Mouse (Mus musculus) midbrain, embryonic 15.5 days (tissue): ENCODE measurements around the gene Lrrc15. TPM values are rescaled to one million over a fixed set of nuclear protein-coding genes. Genes with fewer than 3 reads are reported as not detected.

Experiments used
- ATAC-seq: fragments of 200-750 bp; cut with Nextera tagmentation; replicated peaks from 2 replicates; pipeline ENCODE4 v1.8.0; 2017; ENCODE audit warnings: moderate TSS enrichment
- H3K27ac ChIP-seq: fragments of 300-500 bp; sonication (generic); 2 replicates; pipeline ENCODE4 v1.5.1; 2015; ENCODE audit warnings: mild to moderate bottlenecking, inconsistent platforms
- H3K27me3 ChIP-seq: fragments of 300-500 bp; sonication (generic); replicated peaks from 2 replicates; pipeline ENCODE4 v1.6.1; 2015; ENCODE audit warnings: inconsistent platforms
- H3K36me3 ChIP-seq: fragments of 300-500 bp; sonication (generic); replicated peaks from 2 replicates; pipeline ENCODE4 v1.6.1; 2015; ENCODE audit warnings: inconsistent platforms
- H3K4me1 ChIP-seq: fragments of 300-500 bp; sonication (generic); 2 replicates; pipeline ENCODE4 v1.6.1; 2015; ENCODE audit warnings: inconsistent platforms
- H3K4me2 ChIP-seq: fragments of 300-500 bp; sonication (generic); 2 replicates; pipeline ENCODE4 v1.6.1; 2015; ENCODE audit warnings: inconsistent platforms, mild to moderate bottlenecking, moderate library complexity
- H3K4me3 ChIP-seq: fragments of 300-500 bp; sonication (generic); 2 replicates; pipeline ENCODE4 v1.5.1; 2015; ENCODE audit warnings: mild to moderate bottlenecking, inconsistent platforms
- H3K9ac ChIP-seq: fragments of 300-500 bp; sonication (generic); 2 replicates; pipeline ENCODE4 v1.6.1; 2015; ENCODE audit warnings: mild to moderate bottlenecking, inconsistent platforms
- H3K9me3 ChIP-seq: fragments of 300-500 bp; sonication (generic); 2 replicates; pipeline ENCODE4 v1.6.1; 2016; ENCODE audit warnings: inconsistent platforms
- WGBS: fragments of 180-500 bp; shearing (Covaris S2); methylation state at CpG from one replicate; pipeline ENCODE4 v1.1.7; 2015; ENCODE audit warnings: mixed read lengths; 5-methylcytosine and 5-hydroxymethylcytosine counted together
- polyA plus RNA-seq: library from polyadenylated mRNA; unstranded; fragments of >200 nt; fragmentation: Nextera tagmentation; extraction: Ambion mirVana; gene quantifications from 2 replicates; pipeline ENCODE4 v1.2.1, GENCODE M21; 2015

Gene Lrrc15
- polyA plus RNA-seq, 1 experiment from 2014 or later: 0.22 TPM

- Histone ChIP-seq H3K4me3 (no peak overlapping the region), H3K4me2 (no peak overlapping the region), H3K9me3 (no peaks in the 10 kb centered on the region), H3K36me3 (no peaks in the 10 kb centered on the region), H3K4me1 (no peaks in the 10 kb centered on the region), H3K27ac (no peak overlapping the region), H3K27me3 (0 out of 2 replicates have a peak, but pooled peaks cover 4% of the 10 kb centered on the region), H3K9ac (no peak overlapping the region)
- ATAC-seq: no peak
- WGBS: 77% methylated on average over 10 of the region's 10 CpGs
Observed at GRCm38 (mm10) chr16:30299711-30300277, 16.7 kb upstream of the Lrrc15 start.

GRCm38 (mm10) chr16:30297450-30297849 is 14.4 kb upstream of the Lrrc15 start:
- H3K4me1 ChIP-seq: no peaks in the 10 kb centered on the region
- H3K9ac ChIP-seq: no peak overlapping the region
- no peak overlapping the region for H3K27ac ChIP-seq
- H3K36me3 ChIP-seq: no peaks in the 10 kb centered on the region
- WGBS: 88% methylated on average over 7 of the region's 7 CpGs
- no peak overlapping the region for H3K4me3 ChIP-seq
- H3K4me2 ChIP-seq: no peak overlapping the region
- H3K27me3 ChIP-seq: no peaks in the 10 kb centered on the region
- ATAC-seq: no peak
- no peaks in the 10 kb centered on the region for H3K9me3 ChIP-seq

DNA sequence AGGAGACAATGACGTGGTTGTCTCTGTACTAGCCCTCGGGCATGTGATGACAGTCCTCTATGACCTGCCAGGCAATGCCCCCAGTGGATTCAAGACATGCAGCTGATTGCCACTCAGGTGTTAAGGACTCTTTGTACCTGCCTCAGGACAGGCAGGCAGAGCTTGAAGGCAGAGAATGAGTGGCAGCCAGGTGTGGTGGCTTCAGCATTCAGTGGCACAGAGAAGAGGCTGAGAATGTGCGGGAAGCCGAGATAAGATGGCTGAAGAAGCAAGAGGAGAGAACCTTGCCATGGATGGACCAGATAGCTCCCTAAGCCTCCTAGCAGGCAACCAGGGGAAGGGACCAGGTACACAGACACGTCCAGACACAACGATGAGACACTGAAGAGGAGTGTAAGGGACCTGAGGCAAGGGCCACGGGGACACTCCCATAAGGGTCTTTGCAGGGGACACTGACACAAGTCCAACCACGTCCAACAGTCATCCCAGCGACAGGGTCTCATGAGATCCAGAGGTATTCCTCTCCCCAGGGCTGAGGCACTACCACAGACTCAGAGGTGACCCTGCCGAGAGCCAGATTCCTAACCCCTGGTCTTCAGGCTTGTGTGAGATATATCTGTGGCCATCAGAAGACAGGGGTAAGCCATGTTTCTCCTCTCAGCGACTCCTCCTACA is 13.7 kb upstream of the Lrrc15 start:
- Histone ChIP-seq H3K4me2 (no peak overlapping the region), H3K27ac (no peak overlapping the region), H3K9me3 (no peaks in the 10 kb centered on the region), H3K9ac (no peak overlapping the region), H3K4me3 (no peak overlapping the region), H3K4me1 (no peaks in the 10 kb centered on the region), H3K27me3 (no peaks in the 10 kb centered on the region), H3K36me3 (no peaks in the 10 kb centered on the region)
- WGBS: 91% methylated on average over 11 of the region's 11 CpGs
- no peak for ATAC-seq

GRCm38 (mm10) chr16:30295106-30295505 is 12.1 kb upstream of the Lrrc15 start:
- H3K9me3 ChIP-seq: no peaks in the 10 kb centered on the region
- 94% methylated on average over 7 of the region's 7 CpGs for WGBS
- no peaks in the 10 kb centered on the region for H3K36me3 ChIP-seq
- H3K4me1 ChIP-seq: no peaks in the 10 kb centered on the region
- no peak overlapping the region for H3K9ac ChIP-seq
- H3K27ac ChIP-seq: no peak overlapping the region
- ATAC-seq: no peak
- no peaks in the 10 kb centered on the region for H3K27me3 ChIP-seq
- H3K4me3 ChIP-seq: no peak overlapping the region
- H3K4me2 ChIP-seq: no peak overlapping the region

DNA sequence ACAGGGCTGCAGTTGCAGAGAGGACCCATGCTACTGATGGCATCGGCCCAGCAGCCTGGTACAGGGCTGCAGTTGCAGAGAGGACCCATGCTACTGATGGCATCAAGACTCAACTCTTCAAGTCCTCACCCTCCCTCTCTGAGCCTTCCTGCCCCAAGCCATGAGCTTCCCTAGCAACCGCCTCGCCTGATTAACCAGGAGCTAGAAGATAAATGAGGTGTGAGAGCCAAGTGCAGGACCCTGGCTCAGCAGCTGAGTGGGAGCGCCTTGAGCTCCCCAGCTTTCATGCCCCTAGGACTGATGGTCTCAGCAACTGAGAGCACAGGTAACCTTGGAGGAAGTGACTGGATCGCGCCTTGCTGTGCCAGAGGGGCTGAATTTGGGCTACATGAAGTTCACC is 7.4 kb upstream of the Lrrc15 start:
- no peak overlapping the region for H3K4me2 ChIP-seq
- H3K27me3 ChIP-seq: no peaks in the 10 kb centered on the region
- H3K4me3 ChIP-seq: no peak overlapping the region
- no peak overlapping the region for H3K27ac ChIP-seq
- no peaks in the 10 kb centered on the region for H3K4me1 ChIP-seq
- 69% methylated on average over 6 of the region's 6 CpGs for WGBS
- no peaks in the 10 kb centered on the region for H3K36me3 ChIP-seq
- H3K9me3 ChIP-seq: no peaks in the 10 kb centered on the region
- no peak overlapping the region for H3K9ac ChIP-seq
- ATAC-seq: no peak

DNA sequence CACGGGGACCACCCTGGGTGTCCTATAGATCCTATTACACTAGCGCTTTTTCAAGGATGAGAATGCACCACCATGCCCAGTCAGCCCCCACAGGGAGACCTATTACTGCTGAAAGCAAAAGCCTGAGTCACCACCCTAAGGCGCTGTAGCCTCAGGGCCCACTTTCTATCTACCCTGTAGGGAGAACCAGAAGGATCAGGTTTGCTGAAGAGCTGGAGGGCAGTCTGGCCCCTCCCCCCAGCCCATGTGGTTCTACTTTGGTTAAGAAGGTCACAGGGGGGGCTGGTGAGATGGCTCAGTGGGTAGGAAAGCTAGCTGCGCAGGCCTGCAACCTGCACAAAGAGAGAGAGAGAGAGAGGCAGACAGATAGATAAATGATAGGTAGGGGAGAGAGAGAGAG is 2.6 kb upstream of the Lrrc15 start:
- Histone ChIP-seq H3K27me3 (peaks cover 35% of the 10 kb centered on the region), H3K36me3 (no peaks in the 10 kb centered on the region), H3K4me1 (peaks cover 16% of the 10 kb centered on the region), H3K9me3 (no peaks in the 10 kb centered on the region), H3K9ac (no peak overlapping the region), H3K27ac (no peak overlapping the region), H3K4me2 (no peak overlapping the region), H3K4me3 (no peak overlapping the region)
- WGBS: 65% methylated on average over 4 of the region's 4 CpGs
- no peak for ATAC-seq

GRCm38 (mm10) chr16:30283743-30284337 is 784 bp upstream of the Lrrc15 start:
- H3K27ac ChIP-seq: no peak overlapping the region
- H3K4me2 ChIP-seq: peak overlapping the region; percentile 50
- no peak overlapping the region for H3K9ac ChIP-seq
- H3K36me3 ChIP-seq: no peaks in the 10 kb centered on the region
- ATAC-seq: peak; percentile 79
- H3K9me3 ChIP-seq: no peaks in the 10 kb centered on the region
- peaks cover 35% of the 10 kb centered on the region for H3K27me3 ChIP-seq
- WGBS: under 1% methylated on average over 15 of the region's 15 CpGs
- H3K4me1 ChIP-seq: peaks cover 16% of the 10 kb centered on the region
- peak overlapping the region; percentile 27 for H3K4me3 ChIP-seq

- 22% methylated on average over 4 of the region's 4 CpGs for WGBS
- H3K27me3 ChIP-seq: peaks cover 35% of the 10 kb centered on the region
- no peak for ATAC-seq
Observed at GRCm38 (mm10) chr16:30280676-30281297, 2.3 kb downstream of the Lrrc15 start.

GRCm38 (mm10) chr16:30278406-30278805 is 4.7 kb downstream of the Lrrc15 start:
- no peak overlapping the region for H3K4me2 ChIP-seq
- H3K27ac ChIP-seq: no peak overlapping the region
- H3K27me3 ChIP-seq: peaks cover 25% of the 10 kb centered on the region
- H3K9me3 ChIP-seq: no peaks in the 10 kb centered on the region
- no peak for ATAC-seq
- no peaks in the 10 kb centered on the region for H3K36me3 ChIP-seq
- no peak overlapping the region for H3K4me3 ChIP-seq
- WGBS: 82% methylated on average over 11 of the region's 11 CpGs
- H3K4me1 ChIP-seq: peaks cover 7% of the 10 kb centered on the region
- H3K9ac ChIP-seq: no peak overlapping the region

More at GRCm38 (mm10) chr16:30280676-30281297, 2.3 kb downstream of the Lrrc15 start:
- Histone ChIP-seq H3K27ac (no peak overlapping the region), H3K4me3 (no peak overlapping the region), H3K4me1 (peaks cover 16% of the 10 kb centered on the region), H3K9ac (no peak overlapping the region), H3K9me3 (no peaks in the 10 kb centered on the region), H3K36me3 (no peaks in the 10 kb centered on the region), H3K4me2 (no peak overlapping the region)

DNA sequence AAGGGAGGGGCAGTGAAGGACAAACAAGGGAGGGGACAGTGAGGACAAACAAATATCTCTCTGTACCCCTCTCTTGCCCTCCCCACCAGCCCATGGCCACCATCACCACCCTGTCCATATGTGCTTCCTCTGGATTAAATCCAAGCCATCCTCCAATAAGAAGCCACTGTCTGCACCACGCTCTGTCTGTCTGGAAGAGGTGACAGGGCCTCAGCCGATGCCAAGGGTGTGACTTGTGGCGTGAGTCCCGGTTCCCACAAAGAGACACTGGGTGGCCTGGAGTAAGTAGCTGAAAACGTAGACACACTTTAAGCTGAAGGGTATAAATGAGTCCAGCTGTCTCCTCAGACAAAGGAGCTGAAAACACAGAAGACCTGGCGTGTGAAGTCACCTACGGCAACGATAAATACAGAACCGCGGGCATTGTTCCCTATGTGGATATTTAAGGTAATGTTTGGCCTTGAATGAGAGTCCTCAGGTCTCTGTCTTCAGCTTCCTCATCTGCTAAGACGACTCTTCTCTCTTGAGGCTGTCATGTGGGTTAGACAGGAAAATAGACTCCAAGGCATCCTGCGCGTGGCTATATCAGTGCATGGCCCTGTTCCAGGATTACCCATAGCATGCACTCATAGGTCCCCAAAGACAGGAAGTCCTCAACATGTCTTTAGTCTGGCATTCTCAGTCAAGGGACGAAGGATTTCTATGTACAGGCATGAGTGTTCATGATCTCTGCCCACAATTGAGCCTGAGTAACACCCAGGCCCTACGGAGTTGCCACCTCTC is 7.3 kb downstream of the Lrrc15 start:
- Histone ChIP-seq H3K4me2 (no peak overlapping the region), H3K9ac (no peak overlapping the region), H3K27me3 (no peaks in the 10 kb centered on the region), H3K9me3 (no peaks in the 10 kb centered on the region), H3K4me3 (no peak overlapping the region), H3K4me1 (no peaks in the 10 kb centered on the region), H3K27ac (no peak overlapping the region), H3K36me3 (no peaks in the 10 kb centered on the region)
- 78% methylated on average over 15 of the region's 15 CpGs for WGBS
- ATAC-seq: no peak

DNA sequence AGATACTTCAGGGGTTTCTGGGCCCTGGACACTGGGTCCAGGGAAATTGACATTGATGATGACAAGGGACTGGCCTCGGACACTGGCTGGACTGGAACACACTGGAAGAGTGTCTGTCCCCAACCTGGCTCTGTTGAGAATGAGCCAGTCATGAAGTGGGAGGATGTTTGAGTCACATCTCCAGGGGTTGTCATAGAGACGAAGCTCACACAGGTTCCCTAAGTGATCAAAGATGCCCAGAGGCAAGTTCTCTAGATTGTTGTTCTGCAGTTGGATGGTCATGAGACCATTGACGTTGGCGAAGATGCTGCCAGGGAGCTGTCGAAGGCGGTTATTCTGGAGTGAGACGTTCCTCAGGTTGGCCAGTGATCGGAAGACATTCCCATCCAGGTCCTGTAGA is 10.0 kb downstream of the Lrrc15 start:
- Histone ChIP-seq H3K9ac (no peak overlapping the region), H3K36me3 (no peaks in the 10 kb centered on the region), H3K27ac (no peak overlapping the region), H3K27me3 (no peaks in the 10 kb centered on the region), H3K4me3 (no peak overlapping the region), H3K4me1 (no peaks in the 10 kb centered on the region), H3K9me3 (no peaks in the 10 kb centered on the region), H3K4me2 (no peak overlapping the region)
- no peak for ATAC-seq
- WGBS: 91% methylated on average over 8 of the region's 8 CpGs
